Mouse (Mus musculus) heart, postnatal 0 days (tissue): Measurements from ENCODE around the gene Pdcl. TPM values are rescaled to one million over a fixed set of nuclear protein-coding genes. Genes with fewer than 3 reads are reported as not detected.

Experiments used
- ATAC-seq: fragments of 200-750 bp; cut with Nextera tagmentation; 2 replicates; pipeline ENCODE4 v1.8.0; 2017; ENCODE audit warnings: low read depth, moderate number of reproducible peaks, moderate library complexity; ENCODE audit not compliant: insufficient read depth
- DNase-seq: peaks from one replicate; pipeline ENCODE4 v3.0.0-alpha.2; 2016; ENCODE audit warnings: low spot score
- H3K27ac ChIP-seq: fragments of 300-500 bp; sonication (generic); 2 replicates; pipeline ENCODE4 v1.5.1; 2014; ENCODE audit warnings: low read depth, mild to moderate bottlenecking
- H3K27me3 ChIP-seq: fragments of 300-500 bp; sonication (generic); 2 replicates; pipeline ENCODE4 v1.6.1; 2014; ENCODE audit warnings: low read length, mixed read lengths; ENCODE audit not compliant: control insufficient read depth, insufficient read depth
- H3K36me3 ChIP-seq: fragments of 300-500 bp; sonication (generic); replicated peaks from 2 replicates; pipeline ENCODE4 v1.6.1; 2014; ENCODE audit warnings: low read length, mixed read lengths; ENCODE audit not compliant: control insufficient read depth, insufficient read depth
- H3K4me1 ChIP-seq: fragments of 300-500 bp; sonication (generic); 2 replicates; pipeline ENCODE4 v1.6.1; 2014; ENCODE audit warnings: antibody characterized with exemption; ENCODE audit not compliant: control insufficient read depth, insufficient read depth
- H3K4me2 ChIP-seq: fragments of 300-500 bp; sonication (generic); 2 replicates; pipeline ENCODE4 v1.6.1; 2014; ENCODE audit warnings: low read depth, mild to moderate bottlenecking, low read length, moderate library complexity
- H3K4me3 ChIP-seq: fragments of 300-500 bp; sonication (generic); 2 replicates; pipeline ENCODE4 v1.5.1; 2014; ENCODE audit warnings: low read depth, low read length
- H3K9ac ChIP-seq: fragments of 300-500 bp; sonication (generic); replicated peaks from 2 replicates; pipeline ENCODE4 v1.6.1; 2014; ENCODE audit warnings: low read depth, low read length, mixed read lengths
- H3K9me3 ChIP-seq: fragments of 300-500 bp; sonication (generic); replicated peaks from 2 replicates; pipeline ENCODE4 v1.6.1; 2016; ENCODE audit warnings: low read length; ENCODE audit not compliant: control insufficient read depth
- CTCF ChIP-seq: IDR thresholded peaks from 2 replicates; pipeline ENCODE4 v1.5.1; 2016; ENCODE audit warnings: antibody characterized with exemption, control low read depth, low read depth
- EP300 ChIP-seq: IDR thresholded peaks from 2 replicates; pipeline ENCODE4 v1.6.1; 2016; ENCODE audit warnings: antibody characterized with exemption, low read depth
- WGBS: fragments of 180-500 bp; shearing (Covaris S2); extraction: QIAGEN DNeasy Blood & Tissue Kit; methylation state at CpG from one replicate; pipeline ENCODE4 v1.1.7; 2014; 5-methylcytosine and 5-hydroxymethylcytosine counted together
- polyA plus RNA-seq: library from polyadenylated mRNA; unstranded; fragments of >200 nt; fragmentation: Nextera tagmentation; extraction: Ambion mirVana; gene quantifications from 2 replicates; pipeline ENCODE4 v1.2.1, GENCODE M21; 2015
- total RNA-seq: library from RNA; depleted of rRNA; stranded (reverse); fragments of >200 nt; gene quantifications from 2 replicates; pipeline ENCODE4 v1.2.3, GENCODE M21; 2014; ENCODE audit warnings: low replicate concordance; rRNA removed

The Pdcl gene
- total RNA-seq, result 22.8 and 29.3 TPM in 2 replicates
- 27.6 and 29.0 TPM in 2 replicates for polyA plus RNA-seq

DNA sequence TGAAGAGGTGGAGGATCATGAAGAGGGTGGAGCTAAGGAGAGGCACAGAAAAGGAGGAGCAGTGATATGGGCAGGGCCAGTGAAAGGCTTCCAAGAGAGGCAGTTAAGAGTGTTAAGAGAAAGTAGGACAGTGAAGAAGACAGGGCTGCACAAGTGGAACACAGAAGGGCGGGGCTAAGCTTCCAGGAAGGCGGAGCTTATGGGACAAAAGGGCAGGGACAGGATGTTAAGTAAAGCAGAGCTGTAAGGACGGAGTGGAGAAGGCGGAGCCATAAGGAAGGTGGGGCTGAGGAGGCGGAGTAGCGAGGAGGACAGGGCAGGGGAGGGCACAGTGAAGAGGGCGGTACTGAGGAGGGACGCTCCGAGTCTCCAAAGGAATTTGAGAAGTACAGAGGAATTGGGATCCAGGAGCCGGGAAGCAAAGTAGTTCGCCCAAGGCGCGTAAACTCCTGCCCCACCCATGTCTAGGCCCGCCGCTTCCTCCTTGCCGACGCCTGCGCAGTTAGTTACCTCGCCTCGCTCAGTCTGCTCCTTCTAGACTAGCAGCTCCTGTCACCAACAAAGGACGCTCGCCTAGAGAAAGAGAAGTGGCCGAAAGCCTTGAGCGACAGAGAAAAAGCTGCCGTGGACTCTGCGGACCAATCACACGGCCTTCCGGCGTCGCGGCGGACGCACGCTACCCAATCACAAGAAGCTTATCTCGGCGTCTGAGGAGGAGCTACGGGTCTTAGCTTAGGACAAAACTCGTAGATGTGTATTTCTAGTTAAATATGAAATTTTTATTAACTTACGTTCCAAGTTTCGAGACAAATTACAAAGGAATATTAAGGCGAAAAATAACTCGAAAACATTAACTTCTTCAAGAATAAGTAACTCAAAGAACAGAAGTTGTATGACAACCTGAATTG lies at the start of gene Pdcl:
Gene Pdcl, minus strand, starts transcription at position 700 of the 908 bp plus-strand sequence.
- Histone ChIP-seq H3K36me3 (peaks cover 22% of the 10 kb centered on the region), H3K4me1 (peaks cover 12% of the 10 kb centered on the region; the same call in 1 of the 2 replicates), H3K27ac (peak within 1 kb of the TSS; percentile 99), H3K9me3 (no peaks in the 10 kb centered on the region), H3K9ac (peak within 1 kb of the TSS; percentile 80), H3K4me3 (peak within 1 kb of the TSS; percentile 83), H3K4me2 (peak within 1 kb of the TSS; percentile 75), H3K27me3 (no peaks in the 10 kb centered on the region)
- DNase-seq, result peak; percentile 97
- peak; percentile 99 for ATAC-seq
- under 1% methylated on average over 42 of the region's 42 CpGs for WGBS
- TF ChIP-seq EP300 (no peak), CTCF (no peak)

DNA sequence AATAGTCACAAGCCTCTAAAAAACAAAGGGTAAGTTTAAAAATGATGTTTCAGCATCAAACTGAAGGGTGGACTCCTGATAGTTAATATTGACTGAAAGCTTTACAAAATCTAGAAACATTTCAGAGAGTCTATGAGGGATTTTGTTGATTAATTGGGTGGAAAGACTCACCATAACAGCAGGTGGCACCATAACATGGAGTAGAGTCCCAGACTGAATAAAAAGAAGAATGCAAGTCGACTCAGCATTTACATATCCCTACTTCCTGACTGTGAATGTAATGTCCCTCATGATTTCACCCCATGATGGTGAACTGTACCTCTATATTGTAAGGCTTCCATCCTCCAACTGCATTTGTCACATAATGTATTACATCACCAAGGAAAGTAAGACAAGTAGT lies 36.4 kb upstream of the Pdcl start:
- no peak overlapping the region for H3K4me2 ChIP-seq

DNA sequence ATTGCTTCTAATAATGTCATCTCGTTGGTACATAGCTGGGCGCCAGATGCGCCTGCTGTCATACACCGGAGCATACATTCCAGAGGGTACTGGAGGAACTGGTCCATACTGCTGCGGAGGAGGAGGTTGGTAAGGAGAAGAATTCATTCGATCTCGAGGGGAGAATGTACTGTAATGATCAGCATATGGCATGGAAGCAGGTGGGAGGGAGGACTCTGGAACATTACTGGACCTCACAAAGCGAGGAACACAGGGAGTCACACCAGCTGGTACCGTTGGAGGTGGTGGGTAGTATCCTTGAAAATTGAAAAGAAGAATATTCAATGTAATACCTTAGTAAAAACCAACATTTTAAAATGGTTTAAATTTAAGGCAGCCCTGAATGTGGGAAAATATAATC lies 23.8 kb upstream of the Pdcl start:
- 93% methylated on average over 9 of the region's 9 CpGs for WGBS
- no peaks in the 10 kb centered on the region for H3K4me1 ChIP-seq
- peaks cover 52% of the 10 kb centered on the region for H3K36me3 ChIP-seq
- no peak overlapping the region for H3K9ac ChIP-seq
- TF ChIP-seq EP300, result no peak
- no peak for TF ChIP-seq CTCF
- H3K27me3 ChIP-seq, result no peaks in the 10 kb centered on the region
- H3K27ac ChIP-seq, result no peak overlapping the region
- H3K4me3 ChIP-seq, result no peak overlapping the region
- ATAC-seq, result no peak
- no peaks in the 10 kb centered on the region for H3K9me3 ChIP-seq
- no peak overlapping the region for H3K4me2 ChIP-seq
- DNase-seq, result no peak

More for the DNA sequence above, 36.4 kb upstream of the Pdcl start:
- H3K27ac ChIP-seq, result no peak overlapping the region
- H3K9ac ChIP-seq, result no peak overlapping the region
- TF ChIP-seq EP300 (no peak), CTCF (peak; percentile 31)
- DNase-seq (no peak), ATAC-seq (no peak)
- no peaks in the 10 kb centered on the region for H3K9me3 ChIP-seq
- WGBS, result 30% methylated on average over 1 of the region's 1 CpGs
- H3K27me3 ChIP-seq, result no peaks in the 10 kb centered on the region
- H3K4me3 ChIP-seq, result no peak overlapping the region
- no peaks in the 10 kb centered on the region for H3K4me1 ChIP-seq
- H3K36me3 ChIP-seq, result peaks cover 36% of the 10 kb centered on the region

DNA sequence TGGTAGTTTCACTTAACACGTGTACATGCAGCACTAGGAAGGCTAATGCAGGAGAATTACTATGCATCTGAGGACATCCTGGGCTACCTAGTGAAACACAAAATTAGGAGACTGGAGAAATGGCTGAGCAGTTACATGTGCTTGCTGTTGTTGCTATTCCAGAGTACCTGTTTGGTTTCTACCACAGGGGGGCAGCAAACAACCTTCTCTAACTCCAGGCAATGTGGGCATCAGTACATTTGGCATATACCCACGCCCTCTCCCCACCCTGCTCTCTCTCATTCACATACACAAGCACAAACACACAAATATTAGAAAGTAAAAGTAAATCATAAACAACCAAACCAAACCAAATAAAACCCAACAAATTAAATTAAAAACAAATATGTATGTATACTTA lies 21.1 kb upstream of the Pdcl start:
- Histone ChIP-seq H3K4me3 (no peak overlapping the region), H3K9ac (no peak overlapping the region), H3K4me2 (no peak overlapping the region), H3K27ac (no peak overlapping the region), H3K27me3 (no peaks in the 10 kb centered on the region), H3K4me1 (no peaks in the 10 kb centered on the region), H3K9me3 (no peaks in the 10 kb centered on the region), H3K36me3 (peaks cover 66% of the 10 kb centered on the region)
- peak; percentile 73 for DNase-seq
- no peak for ATAC-seq
- 57% methylated on average over 2 of the region's 2 CpGs for WGBS
- TF ChIP-seq CTCF (peak; percentile 69), EP300 (no peak)

DNA sequence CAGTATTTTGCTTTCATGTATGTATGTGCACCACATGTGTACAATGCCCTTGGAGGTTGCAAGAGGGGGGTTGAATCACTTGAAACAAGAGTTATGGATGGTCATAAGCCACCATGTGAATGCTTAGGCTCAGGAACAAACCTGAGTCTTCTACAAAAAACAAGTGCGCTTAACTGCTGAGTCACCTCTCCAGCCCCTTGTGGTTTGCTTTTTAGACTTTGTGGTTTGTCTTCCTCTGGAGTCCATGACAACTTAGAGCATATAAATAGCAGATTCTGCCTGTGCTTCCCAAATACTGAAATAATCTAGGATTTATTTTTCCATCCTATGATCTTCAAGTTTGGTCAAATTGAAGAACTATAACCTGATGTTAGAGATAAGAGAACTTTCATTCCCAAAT lies 16.9 kb upstream of the Pdcl start:
- peaks cover 59% of the 10 kb centered on the region for H3K36me3 ChIP-seq
- no peak overlapping the region for H3K4me2 ChIP-seq
- H3K9me3 ChIP-seq, result no peaks in the 10 kb centered on the region
- DNase-seq (no peak), ATAC-seq (no peak)
- no peak overlapping the region for H3K9ac ChIP-seq
- WGBS, result 91% methylated on average over 1 of the region's 1 CpGs
- no peak overlapping the region for H3K27ac ChIP-seq
- H3K27me3 ChIP-seq, result no peaks in the 10 kb centered on the region
- TF ChIP-seq CTCF, result no peak
- no peak for TF ChIP-seq EP300
- H3K4me3 ChIP-seq, result no peak overlapping the region
- H3K4me1 ChIP-seq, result no peaks in the 10 kb centered on the region
